Mouse (Mus musculus): ENCODE measurements around the gene Dhx16.

Gene Dhx16

DNA sequence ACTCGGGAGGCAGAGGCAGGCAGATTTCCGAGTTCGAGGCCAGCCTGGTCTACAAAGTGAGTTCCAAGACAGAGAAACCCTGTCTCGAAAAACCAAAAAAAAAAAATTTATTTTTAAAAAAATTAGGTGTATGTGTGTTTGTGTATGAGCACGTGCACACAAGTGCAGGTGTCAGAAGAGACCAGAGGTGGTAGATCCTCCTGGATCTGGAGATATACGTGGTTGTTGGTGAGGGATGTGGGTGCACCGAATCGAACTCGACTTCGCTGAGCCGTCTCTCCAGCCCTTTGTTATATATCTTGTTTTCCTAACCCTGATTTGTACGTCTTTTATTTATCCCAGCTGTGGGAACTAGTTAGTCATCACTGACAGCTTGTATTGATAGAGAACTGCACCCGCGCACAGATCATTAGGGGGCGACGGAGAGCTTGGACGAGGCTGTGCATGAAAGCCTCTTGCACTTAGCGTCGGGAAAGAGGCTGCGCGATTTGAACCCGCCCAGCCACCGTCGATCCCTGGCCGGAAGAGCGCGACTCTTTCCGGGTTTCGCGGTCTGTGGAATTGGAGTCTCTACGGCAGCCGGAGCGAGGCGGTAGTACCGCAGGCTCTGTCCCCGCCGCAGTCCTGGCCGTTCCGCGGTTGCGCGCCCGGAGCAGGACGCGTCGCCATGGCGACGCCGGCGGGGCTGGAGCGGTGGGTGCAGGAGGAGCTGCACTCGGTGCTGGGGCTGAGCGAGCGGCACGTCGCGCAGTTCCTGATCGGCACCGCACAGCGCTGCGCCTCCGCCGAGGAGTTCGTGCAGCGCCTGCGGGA, at the start of gene Dhx16:
Dhx16 (plus strand) TSS at position 575 of the 813 bp plus-strand sequence.
- DNase-seq: peak; percentile 98

DNA sequence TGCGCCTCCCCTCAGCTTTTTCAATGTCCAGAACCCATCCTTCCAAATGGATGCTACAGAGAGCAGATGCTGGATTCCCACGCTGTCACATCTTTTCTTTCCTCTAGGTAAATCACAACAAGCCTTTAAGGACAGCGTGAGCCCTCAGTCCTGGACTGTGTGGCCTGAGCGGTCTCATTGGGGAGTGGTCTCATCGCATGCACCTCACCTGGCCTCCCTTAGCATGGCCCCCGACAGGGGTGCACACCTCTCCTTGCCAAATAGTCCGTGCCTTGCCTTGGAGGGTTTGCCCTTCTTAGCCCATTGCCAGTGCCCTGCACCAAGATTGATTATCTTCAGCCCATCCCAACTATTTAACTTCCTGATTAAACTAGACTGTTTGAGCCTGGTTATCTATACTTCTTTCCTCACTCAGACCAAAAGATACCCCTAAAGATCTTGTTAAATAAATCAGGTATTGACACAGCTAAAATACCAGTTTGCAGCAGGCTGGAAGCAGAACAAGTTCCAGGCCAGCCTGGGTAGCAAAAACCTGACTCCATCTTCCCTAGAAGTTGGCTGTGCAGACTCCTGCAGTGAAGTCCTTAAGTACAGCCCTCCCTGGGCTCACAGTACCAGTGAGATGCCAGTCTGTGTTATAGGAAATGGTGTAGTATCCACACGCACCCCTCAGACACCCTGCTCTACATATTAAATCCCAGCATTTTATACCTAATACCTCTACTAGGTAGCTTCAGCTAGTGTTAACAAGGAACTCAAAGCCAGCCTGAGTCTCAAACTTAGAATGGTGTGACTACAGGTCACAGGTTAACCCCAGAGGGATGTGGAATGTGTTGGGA, 47.0 kb upstream of the Dhx16 start:
- DNase-seq: no peak

DNA sequence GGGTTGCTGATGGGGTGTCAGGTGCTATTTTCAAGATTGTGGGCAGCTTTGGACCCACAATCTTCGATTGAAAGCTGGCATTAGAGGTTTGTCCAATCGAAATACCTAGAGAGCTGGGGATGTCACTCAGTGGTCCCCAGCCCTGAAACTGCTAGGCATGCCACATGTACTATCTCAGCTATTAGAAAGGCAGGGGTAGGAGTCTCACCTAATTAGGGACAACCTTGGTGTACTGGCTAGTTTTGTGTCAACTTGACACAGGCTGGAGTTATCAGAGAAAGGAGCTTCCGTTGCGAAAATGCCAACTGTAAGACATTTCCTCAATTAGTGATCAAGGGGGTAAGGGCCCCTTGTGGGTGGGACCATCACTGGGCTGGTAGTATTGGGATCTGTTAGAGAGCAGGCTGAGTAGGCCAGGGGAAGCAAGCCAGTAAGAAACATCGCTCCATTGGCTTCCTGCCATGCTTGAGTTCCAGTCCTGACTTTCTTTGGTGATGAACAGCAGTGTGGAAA, 46.3 kb upstream of the Dhx16 start:
- DNase-seq: no peak

DNA sequence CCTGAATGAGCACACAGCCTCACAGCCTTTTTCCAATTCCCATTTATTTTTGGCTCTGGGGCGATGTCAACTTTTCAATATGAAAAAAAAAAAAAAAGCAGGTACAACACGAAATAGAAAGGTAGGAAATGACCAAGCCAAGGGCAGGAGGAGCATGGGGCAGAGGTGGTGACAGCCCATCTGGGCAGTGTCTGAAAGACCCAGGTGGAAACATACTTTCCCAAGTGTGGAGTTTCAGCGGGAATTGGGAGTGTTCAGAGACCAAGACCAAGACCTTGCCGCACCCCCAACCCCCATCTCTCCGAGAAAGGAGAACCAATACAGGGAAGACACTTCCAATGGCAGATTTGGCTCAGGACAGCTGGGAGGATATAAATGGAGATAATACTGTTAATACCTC, 45.7 kb upstream of the Dhx16 start:
- DNase-seq: no peak

DNA sequence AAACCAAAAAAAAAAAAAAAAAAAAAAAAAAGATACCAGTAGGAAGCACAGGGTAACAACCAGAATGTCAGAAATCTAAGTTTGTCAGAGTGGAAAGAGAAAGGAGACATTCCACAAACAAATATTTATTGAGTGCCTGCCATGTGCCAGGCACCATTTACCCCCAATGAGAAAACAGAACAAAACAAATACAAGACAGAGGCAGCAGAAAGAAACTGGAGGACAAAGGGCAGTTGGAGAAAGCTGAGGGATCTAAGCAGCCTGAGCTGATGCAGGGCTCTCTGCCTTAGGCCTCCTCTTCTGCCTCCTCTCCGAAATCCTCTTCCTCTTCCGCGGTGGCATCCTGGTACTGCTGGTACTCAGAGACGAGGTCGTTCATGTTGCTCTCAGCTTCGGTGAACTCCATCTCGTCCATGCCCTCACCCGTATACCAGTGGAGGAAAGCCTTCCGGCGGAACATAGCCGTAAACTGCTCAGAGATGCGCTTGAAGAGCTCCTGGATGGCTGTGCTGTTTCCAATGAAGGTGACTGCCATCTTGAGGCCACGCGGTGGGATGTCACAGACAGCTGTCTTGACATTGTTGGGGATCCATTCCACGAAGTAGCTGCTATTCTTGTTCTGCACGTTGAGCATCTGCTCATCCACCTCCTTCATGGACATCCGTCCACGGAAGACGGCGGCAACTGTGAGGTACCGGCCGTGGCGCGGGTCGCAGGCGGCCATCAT, 44.8 kb upstream of the Dhx16 start:
- no peak for DNase-seq

DNA sequence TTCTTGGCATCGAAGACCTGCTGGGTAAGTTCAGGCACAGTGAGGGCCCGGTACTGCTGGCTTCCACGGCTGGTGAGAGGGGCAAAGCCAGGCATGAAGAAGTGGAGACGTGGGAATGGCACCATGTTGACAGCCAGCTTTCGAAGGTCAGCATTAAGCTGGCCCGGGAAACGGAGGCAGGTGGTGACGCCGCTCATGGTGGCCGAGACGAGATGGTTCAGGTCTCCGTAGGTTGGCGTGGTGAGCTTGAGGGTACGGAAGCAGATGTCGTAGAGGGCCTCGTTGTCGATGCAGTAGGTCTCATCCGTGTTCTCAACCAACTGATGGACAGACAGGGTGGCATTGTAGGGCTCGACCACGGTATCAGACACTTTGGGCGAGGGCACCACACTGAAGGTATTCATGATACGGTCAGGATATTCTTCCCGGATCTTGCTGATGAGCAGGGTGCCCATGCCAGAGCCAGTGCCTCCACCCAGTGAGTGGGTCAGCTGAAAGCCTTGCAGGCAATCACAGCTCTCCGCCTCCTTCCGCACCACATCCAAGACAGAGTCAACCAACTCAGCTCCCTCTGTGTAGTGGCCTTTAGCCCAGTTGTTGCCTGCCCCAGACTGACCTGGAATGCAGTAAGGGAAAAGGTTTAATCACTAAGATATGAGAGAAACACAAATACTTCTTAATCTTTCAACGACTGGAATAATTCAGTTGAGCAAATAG, 44.0 kb upstream of the Dhx16 start:
- no peak for DNase-seq

DNA sequence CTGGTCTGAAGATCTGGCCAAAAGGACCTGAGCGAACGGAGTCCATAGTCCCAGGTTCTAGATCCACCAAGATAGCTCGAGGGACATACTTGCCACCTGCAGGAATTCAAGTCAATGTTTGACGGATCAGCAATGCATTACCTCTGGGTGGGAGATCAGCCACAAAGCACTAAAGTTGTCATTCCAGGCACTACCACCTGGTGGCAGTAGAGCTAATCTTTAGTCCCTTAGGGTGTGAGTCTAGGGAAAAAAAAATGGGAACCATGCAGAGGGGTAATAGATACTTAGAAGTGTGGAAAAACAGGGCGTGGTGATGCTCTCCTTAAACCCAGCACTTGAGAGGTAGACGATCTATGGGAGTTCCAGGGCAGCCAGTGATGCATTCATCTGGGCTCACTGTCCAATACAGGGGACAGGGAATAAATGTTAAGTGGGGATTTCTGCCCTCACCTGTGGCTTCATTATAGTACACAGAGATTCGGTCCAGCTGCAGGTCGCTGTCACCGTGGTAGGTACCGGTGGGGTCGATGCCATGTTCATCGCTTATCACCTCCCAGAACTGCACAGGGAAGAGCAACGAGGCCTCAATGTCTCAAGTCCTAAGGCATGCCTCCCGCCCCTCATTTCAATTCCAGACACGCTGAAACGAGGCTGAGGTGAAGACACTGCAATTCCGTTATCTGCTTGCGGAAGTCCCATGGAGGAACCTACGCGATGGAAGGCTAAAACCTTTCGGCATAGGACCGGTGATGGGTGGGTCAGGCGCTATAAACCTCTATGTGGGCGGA, 43.2 kb upstream of the Dhx16 start:
- DNase-seq: peak; percentile 93

DNA sequence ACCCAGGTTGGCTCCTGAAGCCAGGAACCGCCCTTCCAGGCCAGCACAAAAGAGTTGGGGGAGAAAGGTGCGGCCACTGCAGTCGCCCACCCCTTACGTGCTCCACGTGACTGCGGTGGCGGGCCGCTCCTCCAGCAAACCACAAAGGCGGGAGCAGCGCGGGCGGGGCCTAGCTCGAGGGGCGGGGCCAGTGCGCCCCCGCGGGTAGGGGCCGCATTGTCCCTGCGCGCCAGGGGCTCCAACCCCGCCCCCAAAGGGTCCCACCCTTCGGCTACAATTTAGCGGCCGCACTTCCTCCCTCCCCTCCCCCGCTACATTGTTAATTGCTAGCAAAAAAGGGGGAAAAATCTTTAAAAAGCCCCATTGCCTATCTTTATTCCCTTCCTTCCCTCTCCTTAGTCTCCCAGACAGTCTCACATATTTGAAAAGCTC, 42.6 kb upstream of the Dhx16 start:
- DNase-seq: peak; percentile 94

DNA sequence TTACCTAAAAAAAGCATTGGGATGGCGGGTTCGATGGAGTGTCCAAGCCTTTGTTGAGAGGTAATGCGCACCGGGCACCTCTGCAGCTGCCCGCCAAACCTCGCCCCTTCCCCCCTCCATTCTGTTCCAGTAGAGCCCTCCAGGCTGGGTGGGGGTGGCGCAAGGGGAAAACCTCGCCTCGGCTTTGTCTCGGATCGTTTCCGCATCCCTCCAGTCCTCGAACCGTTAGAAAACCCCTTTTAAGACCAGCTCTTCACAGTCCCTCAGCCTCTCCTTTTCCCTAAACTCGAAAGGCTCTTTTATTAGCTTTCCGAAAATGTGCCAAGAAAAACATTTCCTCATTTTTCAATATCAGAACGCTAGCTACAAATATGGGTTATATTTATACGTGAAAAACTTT, 42.1 kb upstream of the Dhx16 start:
- peak; percentile 79 for DNase-seq

DNA sequence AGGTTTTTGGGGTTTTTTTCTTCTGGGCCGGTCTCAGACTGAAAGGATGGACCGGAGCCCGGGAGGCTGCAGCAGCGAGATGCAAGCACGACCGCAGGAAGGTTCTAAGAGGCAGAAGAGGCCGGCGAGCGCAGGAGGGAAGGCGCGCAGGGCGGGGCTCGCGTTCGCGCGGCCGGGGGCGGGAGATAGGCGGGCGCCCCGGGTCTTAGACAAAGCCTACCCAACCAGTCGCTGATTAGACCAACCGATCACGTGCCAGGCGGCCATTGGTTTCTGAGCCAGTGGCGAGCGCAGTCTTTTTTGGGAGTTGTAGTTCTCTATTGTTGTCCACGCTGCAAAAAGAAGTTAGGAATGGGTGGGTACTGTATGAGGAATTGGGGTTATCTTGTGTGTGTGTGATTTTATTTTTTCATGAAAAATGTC, 41.5 kb upstream of the Dhx16 start, which contains the start of gene Tubb5:
Tubb5 (minus strand) TSS at position 185 of the 423 bp plus-strand sequence.
- peak; percentile 98 for DNase-seq

DNA sequence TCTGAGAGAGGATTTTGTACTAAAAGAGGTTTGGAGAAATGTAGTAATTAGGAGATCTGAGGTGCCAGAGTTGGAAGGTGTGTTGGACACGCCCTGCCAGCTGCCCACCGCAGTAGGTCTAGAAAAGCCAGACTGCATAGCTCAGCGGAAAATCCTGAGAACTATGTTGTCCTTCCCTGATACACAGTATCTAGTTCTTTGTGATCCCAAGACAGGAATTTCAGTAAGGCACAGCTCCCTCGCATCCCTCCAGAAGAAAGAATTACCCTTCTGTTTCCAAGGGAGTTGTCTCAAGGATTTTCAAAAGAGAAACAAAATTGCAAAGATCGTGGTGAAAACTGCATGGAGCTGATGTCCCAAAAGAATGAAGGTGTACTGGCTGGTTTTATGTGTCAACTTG, 41.0 kb upstream of the Dhx16 start:
- DNase-seq: peak; percentile 40

DNA sequence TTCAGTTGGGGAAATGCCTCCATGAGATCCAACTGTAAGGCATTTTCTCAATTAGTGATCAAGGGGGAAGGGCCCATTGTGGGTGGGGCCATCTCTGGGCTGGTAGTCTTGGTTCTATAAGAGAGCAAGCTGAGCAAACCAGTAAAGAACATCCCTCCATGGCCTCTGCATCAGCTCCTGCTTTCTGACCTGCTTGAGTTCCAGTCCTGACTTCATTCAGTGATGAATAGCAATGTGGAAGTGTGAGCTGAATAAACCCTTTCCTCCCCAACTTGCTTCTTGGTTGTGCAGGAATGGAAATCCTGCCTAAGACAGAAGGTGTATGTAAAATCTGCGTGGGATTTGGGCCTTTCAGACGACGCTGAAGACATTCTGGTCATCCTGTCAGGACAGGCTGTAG, 40.6 kb upstream of the Dhx16 start:
- peak; percentile 53 for DNase-seq

DNA sequence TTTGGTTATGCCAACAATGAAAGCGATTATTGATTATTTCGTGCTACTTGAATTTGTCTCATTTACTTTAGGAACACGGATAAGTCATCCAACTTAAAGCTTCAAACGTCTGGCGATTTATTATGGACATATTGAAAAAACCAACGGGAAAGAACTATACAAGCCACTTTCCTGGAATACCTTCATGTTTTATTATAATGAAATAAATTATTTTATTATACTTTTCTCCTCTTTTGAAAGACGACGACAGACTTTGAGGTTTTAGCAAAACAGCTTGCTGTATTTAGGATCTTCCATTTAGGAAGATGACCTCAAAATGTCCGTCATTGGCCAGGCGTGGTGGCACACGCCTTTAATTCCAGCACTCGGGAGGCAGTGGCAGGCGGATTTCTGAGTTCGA, 39.1 kb upstream of the Dhx16 start:
- no peak for DNase-seq

DNA sequence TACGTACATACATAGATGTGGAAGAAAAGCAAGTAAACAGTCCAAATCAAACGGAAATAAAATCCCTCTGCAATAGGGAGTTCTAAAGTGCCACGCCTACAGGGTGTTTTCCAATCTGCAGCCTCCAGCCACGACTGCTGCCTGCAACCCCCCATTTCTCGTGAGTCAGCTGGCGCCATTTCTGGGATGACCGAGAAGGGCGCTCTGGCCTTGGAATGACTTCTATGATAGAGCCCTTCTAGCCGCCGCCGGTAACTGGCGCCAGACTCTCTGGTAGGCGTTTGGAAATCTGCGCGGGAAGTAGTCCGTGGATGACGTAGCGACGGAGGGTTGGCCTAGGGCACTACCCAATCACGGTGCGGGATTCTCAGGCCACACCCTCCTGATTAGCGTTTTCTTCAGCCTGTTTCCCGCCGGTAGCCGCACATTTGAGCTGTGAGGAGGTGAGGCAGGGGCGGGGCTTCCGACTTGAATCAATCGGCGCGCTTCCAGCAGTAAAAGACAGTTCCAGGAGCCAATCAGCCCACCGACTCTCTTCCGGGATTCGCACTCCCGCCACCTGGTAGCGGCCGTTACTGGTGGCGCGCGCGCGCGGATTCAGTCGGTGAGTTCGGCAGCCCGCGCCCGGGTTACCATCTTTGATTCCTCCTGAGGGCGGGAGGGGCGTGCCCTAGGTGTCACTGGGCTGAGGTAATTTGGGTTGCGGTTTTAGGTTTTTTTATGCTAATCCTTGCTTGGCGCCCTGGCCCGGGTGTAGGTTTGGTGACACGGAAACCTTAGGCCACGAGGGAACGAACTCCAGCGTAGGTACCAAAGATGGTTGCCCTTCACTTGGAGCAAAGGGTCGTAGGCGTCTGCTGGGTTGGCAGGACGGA, 38.3 kb upstream of the Dhx16 start, which contains the start of gene Mdc1:
Mdc1 (plus strand) TSS at position 440 of the 875 bp plus-strand sequence.
- DNase-seq: peak; percentile 100

DNA sequence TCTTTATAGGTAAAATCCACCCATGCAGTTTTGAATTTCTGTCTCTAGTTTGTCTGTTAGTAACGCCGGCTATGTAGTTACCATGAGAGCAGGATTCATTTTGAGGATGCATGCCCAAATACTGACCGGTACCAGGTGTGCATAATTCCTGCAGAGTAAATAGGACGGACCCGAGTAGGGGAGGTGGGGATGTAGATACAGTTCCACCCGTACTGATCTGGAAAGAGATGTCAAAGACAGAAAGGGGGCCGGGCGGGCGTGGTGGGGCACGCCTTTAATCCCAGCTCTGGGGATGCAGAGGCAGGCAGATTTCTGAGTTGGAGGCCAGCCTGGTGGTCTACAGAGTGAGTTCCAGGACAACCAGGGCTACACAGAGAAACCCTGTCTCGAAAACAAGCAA, 37.6 kb upstream of the Dhx16 start:
- DNase-seq: no peak

DNA sequence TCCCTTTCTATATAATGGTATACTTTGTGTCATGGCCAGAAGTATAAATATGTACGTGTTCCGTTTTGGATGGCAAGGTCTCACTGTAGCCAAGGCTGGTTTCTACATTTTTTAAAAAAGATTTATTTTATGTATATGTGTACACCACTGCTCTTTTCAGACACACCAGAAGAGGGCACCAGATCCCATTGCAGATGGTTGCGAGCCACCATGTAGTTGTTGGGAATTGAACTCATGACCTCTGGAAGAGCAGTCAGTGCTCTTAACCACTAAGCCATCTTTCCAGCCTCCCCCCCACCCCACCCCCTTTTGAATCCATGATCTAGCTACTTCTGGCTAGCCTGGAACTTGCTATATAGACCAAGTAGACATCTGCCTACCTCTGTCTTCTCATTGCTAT, 36.1 kb upstream of the Dhx16 start:
- no peak for DNase-seq

DNA sequence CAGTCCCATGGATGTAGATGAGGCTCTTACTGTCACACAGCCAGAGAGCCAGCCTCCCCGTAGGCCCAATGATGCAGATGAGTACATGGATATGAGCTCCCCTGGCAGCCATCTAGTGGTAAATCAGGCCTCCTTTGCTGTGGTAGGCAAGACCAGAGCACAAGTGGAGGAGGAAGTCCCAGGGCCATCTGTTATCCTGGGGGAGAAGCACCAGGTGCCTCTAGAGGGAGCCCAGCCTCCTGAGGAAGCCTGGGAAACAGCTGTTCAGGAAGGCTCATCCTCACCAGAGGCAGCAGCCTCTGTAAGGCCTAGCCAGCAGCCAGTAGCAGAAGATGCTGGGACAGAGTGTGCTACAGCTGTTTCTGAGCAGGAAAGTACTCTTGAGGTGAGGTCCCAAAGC, 31.5 kb upstream of the Dhx16 start:
- DNase-seq: no peak

DNA sequence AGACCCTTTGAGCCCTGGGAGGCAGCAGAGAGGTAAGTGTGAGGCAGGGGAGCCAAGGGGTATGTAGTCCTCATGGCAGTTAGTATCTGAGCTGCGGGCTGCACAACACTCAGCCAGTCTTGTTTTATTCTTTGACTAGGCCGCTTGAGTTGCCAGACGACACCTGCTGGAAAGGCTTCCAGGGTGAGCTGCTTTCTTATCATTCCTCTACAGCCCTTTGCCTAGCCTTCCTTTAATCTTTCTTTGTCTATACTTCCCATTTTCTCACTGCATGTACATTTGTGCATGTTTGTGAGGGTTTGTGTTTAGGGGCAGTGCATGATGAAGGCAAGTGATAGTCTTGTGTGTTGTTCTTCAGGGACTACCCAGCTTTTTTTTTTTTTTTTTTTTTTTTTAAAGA, 28.6 kb upstream of the Dhx16 start:
- no peak for DNase-seq

DNA sequence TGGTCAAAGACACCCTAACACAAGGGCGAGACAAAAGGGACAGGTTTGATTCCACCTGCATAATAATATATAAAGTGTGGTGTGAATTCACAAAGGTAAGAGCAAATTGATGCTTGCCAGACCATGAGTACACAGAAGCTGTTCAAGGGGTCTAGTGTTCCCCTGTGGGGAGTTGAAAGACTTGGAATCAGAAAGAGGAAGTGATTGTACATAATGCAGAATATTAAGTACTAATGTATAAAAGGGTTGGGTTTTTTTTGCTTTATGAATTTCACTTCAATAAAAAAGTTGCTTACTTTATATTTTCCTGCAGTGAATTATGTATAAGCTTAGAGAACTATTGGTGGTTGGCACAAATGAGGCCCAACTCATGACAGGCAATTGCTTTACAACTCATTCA, 20.2 kb upstream of the Dhx16 start:
- no peak for DNase-seq

DNA sequence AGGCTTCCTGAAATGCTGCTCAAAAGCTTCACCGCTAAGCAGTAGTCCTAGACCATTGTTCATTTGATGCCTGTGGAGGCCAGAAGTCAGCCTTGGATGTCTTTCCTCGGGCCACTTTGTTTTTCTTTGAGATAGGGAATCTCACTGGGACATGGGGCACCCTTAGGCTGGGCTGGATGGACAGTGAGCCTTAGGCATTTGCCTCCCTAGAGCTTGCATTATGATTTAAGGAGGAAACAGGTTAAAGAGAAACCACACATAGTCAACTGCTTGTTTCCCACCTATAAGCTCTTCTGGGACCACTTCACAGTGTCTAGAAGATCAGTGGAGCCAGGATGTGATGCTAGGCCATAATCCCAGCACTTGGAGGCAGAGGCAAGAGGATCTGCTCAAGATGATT, 19.8 kb upstream of the Dhx16 start:
- no peak for DNase-seq

DNA sequence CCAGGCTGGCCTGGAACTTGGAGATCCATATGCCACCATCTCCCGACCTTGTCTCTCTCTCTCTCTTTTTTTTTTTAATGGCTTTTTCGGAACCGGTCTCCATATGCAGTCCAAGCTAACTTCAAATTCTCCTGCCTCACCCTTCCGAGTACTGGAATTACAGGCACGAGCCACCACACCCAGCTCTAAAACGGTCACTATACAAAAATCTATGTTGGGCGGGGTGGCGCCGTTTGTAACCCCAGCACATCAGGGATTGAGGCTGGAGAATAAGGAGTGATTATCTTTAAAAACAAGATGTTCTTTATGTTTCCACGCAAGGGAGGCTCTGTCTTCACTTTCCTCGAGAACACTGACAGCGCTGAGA, 18.8 kb upstream of the Dhx16 start:
- DNase-seq: peak; percentile 22
